Mouse (Mus musculus): ENCODE data around the gene Abtb1.

Gene Abtb1

GRCm38 (mm10) chr6:88803957-88804695 is 37.7 kb downstream of the Abtb1 start:
- DNase-seq (ENCODE audit: low read depth in 2 of 2, low spot score in 2 of 2) = no peak

- DNase-seq (ENCODE audit: low read depth in 2 of 2, low spot score in 2 of 2) = no peak
Observed at GRCm38 (mm10) chr6:88803051-88803450, 38.7 kb downstream of the Abtb1 start.

- DNase-seq (ENCODE audit: low read depth in 2 of 2, low spot score in 2 of 2) = no peak
Observed at GRCm38 (mm10) chr6:88800735-88801134, 41.0 kb downstream of the Abtb1 start.

GRCm38 (mm10) chr6:88800191-88800590 is 41.6 kb downstream of the Abtb1 start:
- DNase-seq (ENCODE audit: low read depth in 2 of 2, low spot score in 2 of 2) = no peak

- no peak for DNase-seq (ENCODE audit: low read depth in 2 of 2, low spot score in 2 of 2)
Observed at GRCm38 (mm10) chr6:88794561-88794971, 47.2 kb downstream of the Abtb1 start.

GRCm38 (mm10) chr6:88793872-88794271 is 47.9 kb downstream of the Abtb1 start:
- no peak for DNase-seq (ENCODE audit: low read depth in 2 of 2, low spot score in 2 of 2)

- DNase-seq (ENCODE audit: low read depth in 2 of 2, low spot score in 2 of 2) = no peak
Observed at GRCm38 (mm10) chr6:88793243-88793642, 48.5 kb downstream of the Abtb1 start.

- DNase-seq (ENCODE audit: low read depth in 2 of 2, low spot score in 2 of 2) = no peak
Observed at GRCm38 (mm10) chr6:88792147-88792691, 49.6 kb downstream of the Abtb1 start.

- DNase-seq (ENCODE audit: low read depth in 2 of 2, low spot score in 2 of 2) = no peak
Observed at GRCm38 (mm10) chr6:88791299-88791698, 50.5 kb downstream of the Abtb1 start.

- DNase-seq (ENCODE audit: low read depth in 2 of 2, low spot score in 2 of 2) = no peak
Observed at GRCm38 (mm10) chr6:88788219-88788618, 53.6 kb downstream of the Abtb1 start.

- DNase-seq (ENCODE audit: low read depth in 2 of 2, low spot score in 2 of 2) = no peak
Observed at GRCm38 (mm10) chr6:88787496-88787895, 54.3 kb downstream of the Abtb1 start.

GRCm38 (mm10) chr6:88786732-88787445 is 54.9 kb downstream of the Abtb1 start:
- no peak for DNase-seq (ENCODE audit: low read depth in 2 of 2, low spot score in 2 of 2)
